Mouse (Mus musculus): ENCODE data around the gene Fos.

DNA sequence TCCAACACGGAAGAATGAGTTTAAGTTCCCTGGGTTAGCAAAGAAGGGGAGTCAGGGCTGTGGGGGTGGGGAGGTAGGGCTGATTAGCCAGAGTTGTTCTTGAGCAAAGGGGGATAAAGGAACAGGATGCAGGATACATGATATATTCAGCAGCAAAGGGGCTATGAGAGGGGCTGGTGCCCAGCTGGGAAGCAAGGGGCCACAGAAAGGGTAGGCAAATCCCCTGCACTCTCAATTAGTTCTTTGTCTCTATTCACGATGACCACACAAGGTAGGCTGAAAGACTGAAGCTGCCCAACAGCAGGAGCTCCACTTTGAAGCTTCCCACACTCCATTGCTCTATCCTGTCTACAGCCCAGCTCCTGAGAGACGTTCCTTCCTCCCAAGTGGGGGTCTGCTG is 39.8 kb upstream of the Fos start:
- TF ChIP-seq POLR2A (IDR thresholded peaks at IDR 0.05; ENCODE audit: extremely low read depth, insufficient read depth, low read length) (no peak), CTCF (IDR thresholded peaks at IDR 0.05; ENCODE audit: low read depth, low read length) (no peak)
